Mouse (Mus musculus) stomach, postnatal 0 days (tissue): ENCODE measurements at regions not wholly inside any gene's neighbourhood (a gene's known extent, or its start where the extent isn't known, plus 50 kb on each side); places are given as distances from the start of the nearest gene placed in this dataset.

ENCODE experiments used
- CTCF ChIP-seq: IDR thresholded peaks from 2 replicates; pipeline ENCODE4 v1.5.1; 2016; ENCODE audit warnings: antibody characterized with exemption, low read depth, mild to moderate bottlenecking, moderate library complexity
- EP300 ChIP-seq: optimal IDR thresholded peaks from 2 replicates; pipeline ENCODE3; 2016; ENCODE audit warnings: antibody characterized with exemption

DNA sequence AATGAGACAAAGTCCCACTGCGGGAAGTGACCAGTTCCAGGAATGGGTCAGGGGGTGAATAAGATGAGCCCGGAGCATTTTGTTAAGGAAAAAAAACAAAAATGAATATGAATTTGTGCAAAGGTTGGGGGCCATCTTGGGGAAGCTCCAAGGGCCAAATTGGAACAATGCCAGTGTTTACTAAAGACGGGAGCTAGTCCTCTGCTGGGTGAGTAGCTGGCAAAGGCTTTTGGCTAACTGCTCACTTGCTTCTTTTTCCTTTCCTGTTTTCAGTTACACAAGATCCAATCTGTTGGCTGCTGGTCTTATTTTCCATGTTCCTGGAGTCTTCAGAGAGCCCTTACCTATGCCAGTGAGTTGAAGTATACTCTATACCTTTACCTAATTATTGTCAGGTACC is 107.0 kb downstream of the Cops8 start:
- TF ChIP-seq EP300 (no peak), CTCF (no peak)
